Mouse (Mus musculus) olfactory bulb, adult 2 months (tissue): ENCODE measurements around the gene Atp23.

Experiments used
- CTCF ChIP-seq: fragments of 200-500 bp; IDR thresholded peaks from 2 replicates; pipeline ENCODE4 v1.5.1; 2012; ENCODE audit warnings: low read depth, mild to moderate bottlenecking, low read length, moderate library complexity; ENCODE audit not compliant: insufficient read depth
- POLR2A ChIP-seq: fragments of 200-500 bp; IDR thresholded peaks from 2 replicates; pipeline ENCODE4 v1.6.1; 2012; ENCODE audit warnings: mild to moderate bottlenecking, low read depth, low read length, moderate library complexity; ENCODE audit not compliant: insufficient read depth

DNA sequence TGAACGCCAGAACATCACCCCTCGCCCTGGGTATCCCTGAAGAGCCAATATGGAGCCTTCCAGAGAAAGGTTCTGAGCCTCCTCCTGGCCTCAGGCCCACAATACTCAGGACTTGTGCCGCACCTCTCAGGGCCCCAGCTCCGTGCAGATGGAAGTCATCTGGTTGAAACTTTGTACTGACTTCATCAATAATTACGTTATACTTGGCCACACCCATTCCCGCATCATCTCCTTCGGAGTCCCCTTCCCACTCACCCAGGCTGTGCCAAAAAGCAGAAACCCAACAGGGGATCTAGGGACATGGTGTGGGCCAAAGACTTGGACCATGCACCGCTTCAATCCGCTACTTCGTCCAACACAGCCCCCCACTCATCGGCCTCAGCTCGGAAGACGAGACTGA, 33.4 kb upstream of the Atp23 start:
- TF ChIP-seq CTCF (no peak), POLR2A (no peak)
